Mouse (Mus musculus) heart, embryonic 14.5 days (tissue): ENCODE data around the gene Adck2. TPM values are rescaled to one million over a fixed set of nuclear protein-coding genes. Genes with fewer than 3 reads are reported as not detected.

ENCODE experiments used
- ATAC-seq: fragments of 200-750 bp; cut with Nextera tagmentation; 2 replicates; pipeline ENCODE4 v1.8.0; 2017; ENCODE audit warnings: low read depth, moderate TSS enrichment; ENCODE audit not compliant: insufficient number of reproducible peaks, insufficient read depth, low FRiP score
- H3K27ac ChIP-seq, 2 experiments: fragments of 200-500 bp in 1 of 2; fragments of 300-500 bp in 1 of 2; sonication (generic) in 1 of 2; replicated peaks in 1 of 2; 2 replicates each; pipeline ENCODE4 v1.5.1; 2012 to 2014; ENCODE audit warnings: low read depth in 2 of 2, low read length in 2 of 2, control low read depth in 1 of 2, mild to moderate bottlenecking in 1 of 2, mixed read lengths in 1 of 2; ENCODE audit not compliant: control insufficient read depth in 1 of 2, insufficient read depth in 1 of 2
- H3K27me3 ChIP-seq: fragments of 300-500 bp; sonication (generic); 2 replicates; pipeline ENCODE4 v1.6.1; 2014; ENCODE audit warnings: mild to moderate bottlenecking, low read length, control low read depth; ENCODE audit not compliant: control insufficient read depth, insufficient read depth
- H3K36me3 ChIP-seq: fragments of 300-500 bp; sonication (generic); 2 replicates; pipeline ENCODE4 v1.6.1; 2014; ENCODE audit warnings: mild to moderate bottlenecking, control low read depth, low read length, mixed read lengths; ENCODE audit not compliant: control insufficient read depth, insufficient read depth
- H3K4me1 ChIP-seq, 2 experiments: fragments of 200-500 bp in 1 of 2; fragments of 300-500 bp in 1 of 2; sonication (generic) in 1 of 2; 2 replicates each; pipeline ENCODE4 v1.6.1; 2012 to 2014; ENCODE audit warnings: low read length in 2 of 2, control low read depth in 1 of 2, mixed read lengths in 1 of 2; ENCODE audit not compliant: control insufficient read depth in 2 of 2, insufficient read depth in 2 of 2
- H3K4me2 ChIP-seq: fragments of 300-500 bp; sonication (generic); 2 replicates; pipeline ENCODE4 v1.6.1; 2014; ENCODE audit warnings: mild to moderate bottlenecking, low read length
- H3K4me3 ChIP-seq, 2 experiments: fragments of 200-500 bp in 1 of 2; fragments of 300-500 bp in 1 of 2; sonication (generic) in 1 of 2; 2 replicates each; pipeline ENCODE4 v1.5.1; 2012 to 2014; ENCODE audit warnings: low read length in 2 of 2, mild to moderate bottlenecking in 2 of 2, control low read depth in 1 of 2, low read depth in 1 of 2, moderate library complexity in 1 of 2; ENCODE audit not compliant: control insufficient read depth in 1 of 2, insufficient read depth in 1 of 2
- H3K9ac ChIP-seq: fragments of 300-500 bp; sonication (generic); 2 replicates; pipeline ENCODE4 v1.6.1; 2014; ENCODE audit warnings: mild to moderate bottlenecking, low read length
- H3K9me3 ChIP-seq: fragments of 300-500 bp; sonication (generic); 2 replicates; pipeline ENCODE4 v1.6.1; 2016; ENCODE audit warnings: low read length, control low read depth; ENCODE audit not compliant: control insufficient read depth
- WGBS: fragments of 180-500 bp; shearing (Covaris S2); extraction: QIAGEN DNeasy Blood & Tissue Kit; methylation state at CpG from one replicate; pipeline ENCODE4 v1.1.7; 2014; 5-methylcytosine and 5-hydroxymethylcytosine counted together
- polyA plus RNA-seq: library from polyadenylated mRNA; unstranded; fragments of >200 nt; fragmentation: Nextera tagmentation; extraction: Ambion mirVana; gene quantifications from 2 replicates; pipeline ENCODE4 v1.2.1, GENCODE M21; 2014

Gene Adck2
- polyA plus RNA-seq = 16.1 and 19.1 TPM in 2 replicates

DNA sequence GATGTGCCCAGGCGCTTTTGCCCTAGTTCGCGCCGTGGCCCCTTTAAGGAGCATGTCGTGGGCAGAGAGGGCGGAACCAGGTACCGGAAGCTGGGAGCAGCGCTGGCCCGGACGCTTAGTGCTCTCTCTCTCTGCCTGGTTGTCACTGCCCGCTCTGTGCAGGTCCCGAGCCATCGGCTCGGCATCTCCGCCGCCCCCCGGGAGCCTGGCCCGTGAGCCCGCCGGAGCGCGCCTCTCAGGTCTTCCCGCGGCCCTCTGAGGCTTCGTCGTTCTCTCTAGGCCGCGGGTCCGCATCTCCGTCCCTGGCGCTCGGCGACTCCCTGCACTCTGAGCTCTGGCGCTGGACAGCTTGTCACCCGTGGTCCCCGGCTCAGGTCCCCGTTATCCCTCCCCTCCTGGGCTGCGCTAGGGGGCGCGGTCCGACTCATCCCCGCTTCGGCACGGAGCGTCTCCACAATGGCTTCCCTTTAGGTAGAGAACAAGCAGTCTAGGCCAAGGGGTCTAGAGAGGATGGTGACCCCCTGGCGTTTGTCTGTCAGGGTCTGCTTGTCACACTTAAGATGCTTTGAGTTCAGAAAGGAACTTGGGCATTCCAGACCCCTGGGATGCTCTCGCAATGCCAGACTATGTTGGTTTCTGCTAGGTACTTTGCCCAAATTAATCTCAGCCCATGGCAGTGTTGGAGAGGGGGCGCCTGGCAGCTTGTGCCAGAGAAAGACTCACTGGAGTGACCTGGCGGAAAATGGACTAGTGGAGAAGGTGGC is at the start of gene Adck2:
TSS of gene Adck2 (plus strand) at position 83 of the 764 bp plus-strand sequence.
- Histone ChIP-seq H3K4me2 (peak within 1 kb of the TSS; percentile 90), H3K27me3 (no peaks in the 10 kb centered on the region), H3K4me1 (peaks cover 9 to 14% of the 10 kb centered on the region in 2 experiments), H3K9ac (peak within 1 kb of the TSS; percentile 86), H3K27ac (peak within 1 kb of the TSS; percentile 90 to 94), H3K9me3 (no peaks in the 10 kb centered on the region), H3K4me3 (peak within 1 kb of the TSS; percentile 84 to 89), H3K36me3 (peaks cover 27% of the 10 kb centered on the region)
- WGBS = under 1% methylated on average over 46 of the region's 49 CpGs
- peak; percentile 92 for ATAC-seq

GRCm38 (mm10) chr6:39526797-39527196 is 46.9 kb upstream of the Adck2 start:
- Histone ChIP-seq H3K9ac (no peak overlapping the region), H3K27me3 (no peaks in the 10 kb centered on the region), H3K27ac (0 out of 4 replicates have a peak overlapping the region, but pooled peaks of 1 of the 2 experiments have one; percentile 2), H3K4me3 (no peak overlapping the region), H3K9me3 (no peaks in the 10 kb centered on the region), H3K36me3 (peaks cover 17% of the 10 kb centered on the region), H3K4me2 (no peak overlapping the region), H3K4me1 (peaks cover 13 to 18% of the 10 kb centered on the region in 2 experiments)
- ATAC-seq = no peak
- WGBS = 52% methylated on average over 10 of the region's 10 CpGs

- H3K4me1 ChIP-seq = peaks cover 13 to 18% of the 10 kb centered on the region in 2 experiments
- 72% methylated on average over 7 of the region's 7 CpGs for WGBS
These were observed 46.3 kb upstream of the Adck2 start for GRCm38 (mm10) chr6:39527337-39527784.

GRCm38 (mm10) chr6:39527811-39528210 is 45.9 kb upstream of the Adck2 start:
- Histone ChIP-seq H3K9me3 (no peaks in the 10 kb centered on the region), H3K4me2 (no peak overlapping the region), H3K9ac (no peak overlapping the region), H3K27ac (no peak overlapping the region), H3K27me3 (no peaks in the 10 kb centered on the region), H3K4me3 (no peak overlapping the region), H3K4me1 (peaks cover 13 to 18% of the 10 kb centered on the region in 2 experiments), H3K36me3 (peaks cover 7% of the 10 kb centered on the region)
- ATAC-seq = no peak
- WGBS = 81% methylated on average over 4 of the region's 4 CpGs

More at GRCm38 (mm10) chr6:39527337-39527784, 46.3 kb upstream of the Adck2 start:
- Histone ChIP-seq H3K4me2 (no peak overlapping the region), H3K36me3 (peaks cover 12% of the 10 kb centered on the region), H3K9ac (no peak overlapping the region), H3K4me3 (no peak overlapping the region), H3K27ac (0 out of 4 replicates have a peak overlapping the region, but pooled peaks of 1 of the 2 experiments have one; percentile 2), H3K9me3 (no peaks in the 10 kb centered on the region), H3K27me3 (no peaks in the 10 kb centered on the region)
- no peak for ATAC-seq

GRCm38 (mm10) chr6:39528671-39529535 is 44.8 kb upstream of the Adck2 start:
- Histone ChIP-seq H3K36me3 (no peaks in the 10 kb centered on the region), H3K4me3 (no peak overlapping the region), H3K4me2 (peak overlapping the region; percentile 39), H3K9me3 (no peaks in the 10 kb centered on the region), H3K27me3 (no peaks in the 10 kb centered on the region), H3K27ac (peak overlapping the region; percentile 38 to 65), H3K9ac (no peak overlapping the region), H3K4me1 (peaks cover 13 to 18% of the 10 kb centered on the region in 2 experiments)
- WGBS = 16% methylated on average over 12 of the region's 12 CpGs
- peak; percentile 65 for ATAC-seq

GRCm38 (mm10) chr6:39534944-39535343 is 38.7 kb upstream of the Adck2 start:
- Histone ChIP-seq H3K4me2 (no peak overlapping the region), H3K27me3 (no peaks in the 10 kb centered on the region), H3K27ac (no peak overlapping the region), H3K9me3 (no peaks in the 10 kb centered on the region), H3K36me3 (no peaks in the 10 kb centered on the region), H3K4me3 (no peak overlapping the region), H3K9ac (no peak overlapping the region), H3K4me1 (peaks cover 9 to 17% of the 10 kb centered on the region in 2 experiments)
- no peak for ATAC-seq

- H3K9ac ChIP-seq = no peak overlapping the region
- no peaks in the 10 kb centered on the region for H3K27me3 ChIP-seq
- no peak overlapping the region for H3K4me2 ChIP-seq
- H3K27ac ChIP-seq = no peak overlapping the region
- peaks cover 16 to 26% of the 10 kb centered on the region in 2 experiments for H3K4me1 ChIP-seq
- no peaks in the 10 kb centered on the region for H3K9me3 ChIP-seq
- ATAC-seq = no peak
- no peaks in the 10 kb centered on the region for H3K36me3 ChIP-seq
- no peak overlapping the region for H3K4me3 ChIP-seq
- WGBS = 24% methylated on average over 1 of the region's 1 CpGs
These were observed 37.1 kb upstream of the Adck2 start for GRCm38 (mm10) chr6:39536621-39537020.
